Mouse (Mus musculus) forebrain, embryonic 11.5 days (tissue): Measurements from ENCODE around the gene Cox6b2. TPM values are rescaled to one million over a fixed set of nuclear protein-coding genes. Genes with fewer than 3 reads are reported as not detected.
"Not testable (repeated sequence)": the region's sequence is repeated elsewhere in the genome, so short reads cannot be mapped to it uniquely, and the experiment has no call there.

Experiments used
- ATAC-seq: fragments of 200-750 bp; cut with Nextera tagmentation; replicated peaks from 2 replicates; pipeline ENCODE4 v1.8.0; 2017; ENCODE audit warnings: moderate TSS enrichment; ENCODE audit not compliant: low FRiP score
- DNase-seq: peaks from one replicate; pipeline ENCODE4 v3.0.0-alpha.2; 2017; ENCODE audit warnings: low spot score
- H3K27ac ChIP-seq: fragments of 300-500 bp; sonication (generic); 2 replicates; pipeline ENCODE4 v1.5.1; 2014; ENCODE audit warnings: low read depth, low read length
- H3K27me3 ChIP-seq: fragments of 300-500 bp; sonication (generic); 2 replicates; pipeline ENCODE4 v1.6.1; 2014; ENCODE audit warnings: mild to moderate bottlenecking, low read length, mixed read lengths; ENCODE audit not compliant: control insufficient read depth, insufficient read depth
- H3K36me3 ChIP-seq: fragments of 300-500 bp; sonication (generic); 2 replicates; pipeline ENCODE4 v1.6.1; 2014; ENCODE audit warnings: mild to moderate bottlenecking, low read length, moderate library complexity, mixed read lengths; ENCODE audit not compliant: control insufficient read depth, insufficient read depth
- H3K4me1 ChIP-seq: fragments of 300-500 bp; sonication (generic); replicated peaks from 2 replicates; pipeline ENCODE4 v1.6.1; 2014; ENCODE audit warnings: low read length, mixed read lengths; ENCODE audit not compliant: control insufficient read depth, insufficient read depth
- H3K4me2 ChIP-seq: fragments of 300-500 bp; sonication (generic); 2 replicates; pipeline ENCODE4 v1.6.1; 2014; ENCODE audit warnings: low read depth, mild to moderate bottlenecking, low read length, moderate library complexity, mixed read lengths; ENCODE audit not compliant: severe bottlenecking
- H3K4me3 ChIP-seq: fragments of 300-500 bp; sonication (generic); 2 replicates; pipeline ENCODE4 v1.5.1; 2014; ENCODE audit warnings: low read depth, low read length
- H3K9ac ChIP-seq: fragments of 300-500 bp; sonication (generic); 2 replicates; pipeline ENCODE4 v1.6.1; 2014; ENCODE audit warnings: low read length
- H3K9me3 ChIP-seq: fragments of 300-500 bp; sonication (generic); 2 replicates; pipeline ENCODE4 v1.6.1; 2016; ENCODE audit warnings: low read length, mixed read lengths; ENCODE audit not compliant: control insufficient read depth
- WGBS: fragments of 180-500 bp; shearing (Covaris S2); extraction: QIAGEN DNeasy Blood & Tissue Kit; methylation state at CpG from one replicate; pipeline ENCODE4 v1.1.7; 2014; 5-methylcytosine and 5-hydroxymethylcytosine counted together
- polyA plus RNA-seq: library from polyadenylated mRNA; unstranded; fragments of >200 nt; fragmentation: Nextera tagmentation; extraction: Ambion mirVana; gene quantifications from 2 replicates; pipeline ENCODE4 v1.2.1, GENCODE M21; 2014

Cox6b2 gene
- polyA plus RNA-seq = 29.9 and 33.7 TPM in 2 replicates

- peak within 1 kb of the TSS; percentile 32 for H3K4me3 ChIP-seq
- peak within 1 kb of the TSS; percentile 27 for H3K9ac ChIP-seq
- ATAC-seq (peak; percentile 94), DNase-seq (peak; percentile 94)
- no peaks in the 10 kb centered on the region for H3K9me3 ChIP-seq
- H3K27me3 ChIP-seq = no peaks in the 10 kb centered on the region
- H3K4me1 ChIP-seq = peaks cover 10% of the 10 kb centered on the region
- 0 out of 2 replicates have a peak within 1 kb of the TSS, but pooled peaks have one; percentile 7 for H3K27ac ChIP-seq
- no peaks in the 10 kb centered on the region for H3K36me3 ChIP-seq
- peak within 1 kb of the TSS; percentile 41 for H3K4me2 ChIP-seq
- WGBS = 5% methylated on average over 24 of the region's 24 CpGs
Measured at GRCm38 (mm10) chr7:4752821-4753570, at the start of gene Cox6b2. TSS of gene Cox6b2 (minus strand) at chr7:4753094.

- Histone ChIP-seq H3K4me3 (no peak overlapping the region), H3K9me3 (no peaks in the 10 kb centered on the region), H3K27ac (no peak overlapping the region), H3K9ac (no peak overlapping the region), H3K4me2 (no peak overlapping the region), H3K36me3 (peaks cover 11% of the 10 kb centered on the region), H3K27me3 (no peaks in the 10 kb centered on the region), H3K4me1 (no peaks in the 10 kb centered on the region)
- ATAC-seq (no peak), DNase-seq (no peak)
Measured at GRCm38 (mm10) chr7:4802247-4802646, 49.4 kb upstream of the Cox6b2 start.

GRCm38 (mm10) chr7:4795767-4796433, 43.0 kb upstream of the Cox6b2 start:
- Histone ChIP-seq H3K9me3 (no peaks in the 10 kb centered on the region), H3K4me2 (no peak overlapping the region), H3K4me3 (no peak overlapping the region), H3K36me3 (peaks cover 16% of the 10 kb centered on the region), H3K27ac (no peak overlapping the region), H3K27me3 (no peaks in the 10 kb centered on the region; the same call in 1 of the 2 replicates), H3K9ac (no peak overlapping the region), H3K4me1 (peaks cover 7% of the 10 kb centered on the region; the same call in 1 of the 2 replicates)
- no peak for DNase-seq
- 0 out of 2 replicates have a peak, but pooled peaks have one; percentile 10 for ATAC-seq
- WGBS = 77% methylated on average over 7 of the region's 7 CpGs

- ATAC-seq (no peak), DNase-seq (no peak)
- H3K36me3 ChIP-seq = peaks cover 16% of the 10 kb centered on the region
- H3K9me3 ChIP-seq = no peaks in the 10 kb centered on the region
- peaks cover 7% of the 10 kb centered on the region; the same call in 1 of the 2 replicates for H3K4me1 ChIP-seq
- no peak overlapping the region for H3K4me3 ChIP-seq
- peaks cover 3% of the 10 kb centered on the region; the same call in 1 of the 2 replicates for H3K27me3 ChIP-seq
- WGBS = 94% methylated on average over 3 of the region's 3 CpGs
- no peak overlapping the region for H3K4me2 ChIP-seq
- no peak overlapping the region for H3K27ac ChIP-seq
- no peak overlapping the region for H3K9ac ChIP-seq
Measured at GRCm38 (mm10) chr7:4794631-4795168, 41.8 kb upstream of the Cox6b2 start.

GRCm38 (mm10) chr7:4793674-4794073, 40.8 kb upstream of the Cox6b2 start:
- DNase-seq (no peak), ATAC-seq (no peak)
- H3K36me3 ChIP-seq = peaks cover 16% of the 10 kb centered on the region
- peak overlapping the region; percentile 88 for H3K4me2 ChIP-seq
- H3K4me3 ChIP-seq = peak overlapping the region; percentile 61
- 46% methylated on average over 4 of the region's 4 CpGs for WGBS
- peak overlapping the region; percentile 72 for H3K9ac ChIP-seq
- H3K27me3 ChIP-seq = peaks cover 5% of the 10 kb centered on the region; the same call in 1 of the 2 replicates
- H3K9me3 ChIP-seq = no peaks in the 10 kb centered on the region
- H3K4me1 ChIP-seq = peaks cover 11% of the 10 kb centered on the region; the same call in 1 of the 2 replicates
- H3K27ac ChIP-seq = peak overlapping the region; percentile 18; the same call in 1 of the 2 replicates

GRCm38 (mm10) chr7:4793248-4793647, 40.4 kb upstream of the Cox6b2 start:
- Histone ChIP-seq H3K36me3 (peaks cover 16% of the 10 kb centered on the region), H3K27ac (peak overlapping the region; percentile 13; the same call in 1 of the 2 replicates), H3K4me2 (peak overlapping the region; percentile 88), H3K9ac (peak overlapping the region; percentile 72), H3K4me1 (peaks cover 12% of the 10 kb centered on the region; the same call in 1 of the 2 replicates), H3K4me3 (peak overlapping the region; percentile 61)
- not testable (repeated sequence) for ATAC-seq, DNase-seq, H3K9me3 ChIP-seq, H3K27me3 ChIP-seq
- 1% methylated on average over 31 of the region's 31 CpGs for WGBS

- Histone ChIP-seq H3K27me3 (peaks cover 8% of the 10 kb centered on the region; the same call in 1 of the 2 replicates), H3K9ac (peak within 1 kb of the TSS; percentile 72), H3K4me1 (peaks cover 12% of the 10 kb centered on the region; the same call in 1 of the 2 replicates), H3K36me3 (peaks cover 16% of the 10 kb centered on the region), H3K9me3 (no peaks in the 10 kb centered on the region), H3K4me3 (peak within 1 kb of the TSS; percentile 61), H3K27ac (peak within 1 kb of the TSS; percentile 87), H3K4me2 (peak within 1 kb of the TSS; percentile 88)
- 2% methylated on average over 54 of the region's 54 CpGs for WGBS
- DNase-seq (peak; percentile 96), ATAC-seq (peak; percentile 91)
Measured at GRCm38 (mm10) chr7:4792278-4793212, 39.7 kb upstream of the Cox6b2 start, which contains the start of gene Rpl28. TSS of gene Rpl28 (plus strand) at chr7:4792874.
